Mouse (Mus musculus) erythroblast, embryonic 14.5 days (primary cell): ENCODE data around the gene Hnf1b.

Experiments used
- GATA1 ChIP-seq: IDR thresholded peaks from 2 replicates; pipeline ENCODE4 v1.6.1; 2012; ENCODE audit warnings: low read length, inconsistent platforms, mixed read lengths
- TAL1 ChIP-seq: IDR thresholded peaks from 3 replicates; pipeline ENCODE4 v1.6.1; 2012; ENCODE audit warnings: low read length, inconsistent platforms, mixed read lengths

- no peak for TF ChIP-seq TAL1
- no peak for TF ChIP-seq GATA1
Measured at GRCm38 (mm10) chr11:83885175-83885574, 35.3 kb downstream of the Hnf1b start.
